Mouse (Mus musculus): ENCODE data around the gene Mybph. TPM values are rescaled to one million over a fixed set of nuclear protein-coding genes. Genes with fewer than 3 reads are reported as not detected.

Mybph gene
- polyA plus RNA-seq (2012; rRNA removed): not detected in 2 replicates

GRCm38 (mm10) chr1:134193126-134193525, at the start of gene Mybph:
Gene Mybph, plus strand, starts transcription at chr1:134193448.

GRCm38 (mm10) chr1:134182025-134182424, 11.2 kb upstream of the Mybph start, which contains the start of gene Chil1:
Gene Chil1, plus strand, starts transcription at chr1:134182176.

GRCm38 (mm10) chr1:134235391-134235921, 42.2 kb downstream of the Mybph start, which contains the start of gene Adora1:
Gene Adora1, minus strand, starts transcription at chr1:134235431.

Other genes starting within 250 kb of the Mybph start
- gene Fmod, start 156.2 kb upstream of the Mybph start, polyA plus RNA-seq (2012; rRNA removed): 7.0 and 11.3 TPM in 2 replicates
- 34.0 and 46.2 TPM in 2 replicates for gene Btg2, start 114.3 kb upstream of the Mybph start, polyA plus RNA-seq (2012; rRNA removed)
- gene Chit1, start 82.2 kb upstream of the Mybph start, polyA plus RNA-seq (2012; rRNA removed): 0.23 and 0.25 TPM in 2 replicates
- 1.1 and 2.4 TPM in 2 replicates for gene Chil1, start 11.3 kb upstream of the Mybph start, polyA plus RNA-seq (2012; rRNA removed)
- 21.1 and 22.9 TPM in 2 replicates for gene Adora1, start 42.0 kb downstream of the Mybph start, polyA plus RNA-seq (2012; rRNA removed)
- not detected in 2 replicates for gene Myog, start 96.5 kb downstream of the Mybph start, polyA plus RNA-seq (2012; rRNA removed)
- 7.8 and 10.4 TPM in 2 replicates for gene Ppfia4, start 139.5 kb downstream of the Mybph start, polyA plus RNA-seq (2012; rRNA removed)
- gene Tmem183a, start 168.5 kb downstream of the Mybph start, polyA plus RNA-seq (2012; rRNA removed): 52.3 and 58.2 TPM in 2 replicates
- not detected in 2 replicates for gene 4933406M09Rik, start 192.5 kb downstream of the Mybph start, polyA plus RNA-seq (2012; rRNA removed)
- 73.0 and 80.6 TPM in 2 replicates for gene Cyb5r1, start 212.1 kb downstream of the Mybph start, polyA plus RNA-seq (2012; rRNA removed)
- 114 and 145 TPM in 2 replicates for gene Adipor1, start 221.9 kb downstream of the Mybph start, polyA plus RNA-seq (2012; rRNA removed)

Measured in ovary, adult 2 months (tissue).